Mouse (Mus musculus) embryonic facial prominence, embryonic 11.5 days (tissue): ENCODE results near the gene Lamtor2. TPM values are rescaled to one million over a fixed set of nuclear protein-coding genes. Genes with fewer than 3 reads are reported as not detected.

Experiments used
- ATAC-seq: fragments of 200-750 bp; cut with Nextera tagmentation; replicated peaks from 2 replicates; pipeline ENCODE4 v1.8.0; 2017; ENCODE audit warnings: low read depth; ENCODE audit not compliant: insufficient number of reproducible peaks, low FRiP score, low TSS enrichment
- DNase-seq: peaks from one replicate; pipeline ENCODE4 v3.0.0-alpha.2; 2015; ENCODE audit warnings: low spot score
- H3K27ac ChIP-seq: fragments of 300-500 bp; sonication (generic); replicated peaks from 2 replicates; pipeline ENCODE4 v1.5.1; 2014; ENCODE audit warnings: mild to moderate bottlenecking, low read depth, low read length, control low read depth
- H3K27me3 ChIP-seq: fragments of 300-500 bp; sonication (generic); 2 replicates; pipeline ENCODE4 v1.6.1; 2014; ENCODE audit warnings: mild to moderate bottlenecking, low read length, moderate library complexity, mixed read lengths; ENCODE audit not compliant: control insufficient read depth, insufficient read depth
- H3K36me3 ChIP-seq: fragments of 300-500 bp; sonication (generic); replicated peaks from 2 replicates; pipeline ENCODE4 v1.6.1; 2014; ENCODE audit warnings: low read depth, mild to moderate bottlenecking, low read length, moderate library complexity, mixed read lengths; ENCODE audit not compliant: control insufficient read depth, insufficient read depth
- H3K4me1 ChIP-seq: fragments of 300-500 bp; sonication (generic); 2 replicates; pipeline ENCODE4 v1.6.1; 2014; ENCODE audit warnings: low read length, mixed read lengths; ENCODE audit not compliant: control insufficient read depth, insufficient read depth
- H3K4me2 ChIP-seq: fragments of 300-500 bp; sonication (generic); 2 replicates; pipeline ENCODE4 v1.6.1; 2014; ENCODE audit warnings: low read depth, mild to moderate bottlenecking, control low read depth, low read length, moderate library complexity
- H3K4me3 ChIP-seq: fragments of 300-500 bp; sonication (generic); 2 replicates; pipeline ENCODE4 v1.5.1; 2014; ENCODE audit warnings: low read depth, low read length, control low read depth
- H3K9ac ChIP-seq: fragments of 300-500 bp; sonication (generic); replicated peaks from 2 replicates; pipeline ENCODE4 v1.6.1; 2014; ENCODE audit warnings: mild to moderate bottlenecking, control low read depth, low read length
- H3K9me3 ChIP-seq: fragments of 300-500 bp; sonication (generic); replicated peaks from 2 replicates; pipeline ENCODE4 v1.6.1; 2016; ENCODE audit warnings: mild to moderate bottlenecking, low read length, inconsistent platforms, mixed read lengths; ENCODE audit not compliant: control insufficient read depth
- WGBS: fragments of 180-500 bp; shearing (Covaris S2); extraction: QIAGEN DNeasy Blood & Tissue Kit; methylation state at CpG from one replicate; pipeline ENCODE4 v1.1.7; 2014; 5-methylcytosine and 5-hydroxymethylcytosine counted together
- polyA plus RNA-seq: library from polyadenylated mRNA; unstranded; fragments of >200 nt; fragmentation: Nextera tagmentation; extraction: Ambion mirVana; gene quantifications from 2 replicates; pipeline ENCODE4 v1.2.1, GENCODE M21; 2014

Gene Lamtor2
- polyA plus RNA-seq, 1 experiment from 2014 or later, result 77.4 TPM

GRCm38 (mm10) chr3:88553880-88554586 is 1.2 kb upstream of the Lamtor2 start:
- Histone ChIP-seq H3K4me2 (peak overlapping the region; percentile 85), H3K9ac (peak overlapping the region; percentile 89), H3K9me3 (no peaks in the 10 kb centered on the region), H3K4me1 (no peaks in the 10 kb centered on the region), H3K36me3 (peaks cover 10% of the 10 kb centered on the region), H3K27me3 (no peaks in the 10 kb centered on the region), H3K4me3 (peak overlapping the region; percentile 89), H3K27ac (peak overlapping the region; percentile 93)
- peak; percentile 68 for DNase-seq
- under 1% methylated on average over 37 of the region's 41 CpGs for WGBS
- peak; percentile 54 for ATAC-seq

- H3K4me3 ChIP-seq, result peak within 1 kb of the TSS; percentile 89
- peak within 1 kb of the TSS; percentile 85 for H3K4me2 ChIP-seq
- H3K36me3 ChIP-seq, result peaks cover 10% of the 10 kb centered on the region
- WGBS, result 0% methylated on average over 35 of the region's 37 CpGs
- H3K27ac ChIP-seq, result peak within 1 kb of the TSS; percentile 93
- no peaks in the 10 kb centered on the region for H3K9me3 ChIP-seq
- peak; percentile 91 for ATAC-seq
- DNase-seq, result peak; percentile 94
- no peaks in the 10 kb centered on the region for H3K27me3 ChIP-seq
- peak within 1 kb of the TSS; percentile 89 for H3K9ac ChIP-seq
- no peaks in the 10 kb centered on the region for H3K4me1 ChIP-seq
Observed at GRCm38 (mm10) chr3:88553525-88553879, 628 bp upstream of the Lamtor2 start, which contains the start of gene Ubqln4. Gene Ubqln4 (plus strand): TSS chr3:88553758.

- peaks cover 5% of the 10 kb centered on the region; the same call in 1 of the 2 replicates for H3K36me3 ChIP-seq
- peak overlapping the region; percentile 89 for H3K4me3 ChIP-seq
- 24% methylated on average over 16 of the region's 16 CpGs for WGBS
- no peaks in the 10 kb centered on the region for H3K4me1 ChIP-seq
- H3K27me3 ChIP-seq, result no peaks in the 10 kb centered on the region
- DNase-seq (no peak), ATAC-seq (no peak)
- H3K27ac ChIP-seq, result peak overlapping the region; percentile 93; the same call in 1 of the 2 replicates
- peak overlapping the region; percentile 85 for H3K4me2 ChIP-seq
- peak overlapping the region; percentile 68 for H3K9ac ChIP-seq
- no peaks in the 10 kb centered on the region for H3K9me3 ChIP-seq
Observed at GRCm38 (mm10) chr3:88552082-88552645, 710 bp downstream of the Lamtor2 start.

GRCm38 (mm10) chr3:88551586-88551985 is 1.3 kb downstream of the Lamtor2 start:
- no peaks in the 10 kb centered on the region for H3K4me1 ChIP-seq
- DNase-seq, result no peak
- peaks cover 2% of the 10 kb centered on the region; the same call in 1 of the 2 replicates for H3K36me3 ChIP-seq
- no peaks in the 10 kb centered on the region for H3K9me3 ChIP-seq
- H3K4me2 ChIP-seq, result no peak overlapping the region
- H3K4me3 ChIP-seq, result no peak overlapping the region
- no peak overlapping the region for H3K9ac ChIP-seq
- no peak overlapping the region for H3K27ac ChIP-seq
- no peak for ATAC-seq
- WGBS, result 80% methylated on average over 4 of the region's 4 CpGs
- no peaks in the 10 kb centered on the region for H3K27me3 ChIP-seq

- H3K36me3 ChIP-seq, result no peaks in the 10 kb centered on the region
- ATAC-seq (no peak), DNase-seq (no peak)
- H3K4me1 ChIP-seq, result no peaks in the 10 kb centered on the region
- H3K4me2 ChIP-seq, result no peak within 1 kb of the TSS
- H3K4me3 ChIP-seq, result no peak within 1 kb of the TSS
- WGBS, result 38% methylated on average over 18 of the region's 18 CpGs
- no peaks in the 10 kb centered on the region for H3K9me3 ChIP-seq
- H3K27ac ChIP-seq, result no peak within 1 kb of the TSS
- no peaks in the 10 kb centered on the region for H3K27me3 ChIP-seq
- no peak within 1 kb of the TSS for H3K9ac ChIP-seq
Observed at GRCm38 (mm10) chr3:88548180-88548917, 4.5 kb downstream of the Lamtor2 start, which contains the start of gene Rab25. Gene Rab25 (minus strand): TSS chr3:88548300.

- no peak overlapping the region for H3K4me3 ChIP-seq
- no peak overlapping the region for H3K4me2 ChIP-seq
- no peak overlapping the region for H3K9ac ChIP-seq
- H3K36me3 ChIP-seq, result no peaks in the 10 kb centered on the region
- H3K27me3 ChIP-seq, result no peaks in the 10 kb centered on the region
- DNase-seq (no peak), ATAC-seq (0 out of 2 replicates have a peak, but pooled peaks have one; percentile 11)
- no peaks in the 10 kb centered on the region for H3K9me3 ChIP-seq
- no peaks in the 10 kb centered on the region for H3K4me1 ChIP-seq
- 73% methylated on average over 6 of the region's 6 CpGs for WGBS
- no peak overlapping the region for H3K27ac ChIP-seq
Observed at GRCm38 (mm10) chr3:88546674-88547418, 6.0 kb downstream of the Lamtor2 start.

GRCm38 (mm10) chr3:88544955-88545591 is 7.8 kb downstream of the Lamtor2 start:
- DNase-seq (no peak), ATAC-seq (no peak)
- no peaks in the 10 kb centered on the region for H3K27me3 ChIP-seq
- H3K4me2 ChIP-seq, result no peak overlapping the region
- H3K36me3 ChIP-seq, result peaks cover 5% of the 10 kb centered on the region
- H3K4me3 ChIP-seq, result no peak overlapping the region
- WGBS, result 59% methylated on average over 20 of the region's 20 CpGs
- no peaks in the 10 kb centered on the region for H3K4me1 ChIP-seq
- no peak overlapping the region for H3K27ac ChIP-seq
- H3K9ac ChIP-seq, result no peak overlapping the region
- no peaks in the 10 kb centered on the region for H3K9me3 ChIP-seq
